Mouse (Mus musculus) kidney, adult 8-10 months (tissue): ENCODE measurements around the gene Gga1.

Experiments
- DNase-seq, 2 experiments: peaks; one replicate each; pipeline ENCODE4 v3.0.0; 2022

Gga1 gene

DNA sequence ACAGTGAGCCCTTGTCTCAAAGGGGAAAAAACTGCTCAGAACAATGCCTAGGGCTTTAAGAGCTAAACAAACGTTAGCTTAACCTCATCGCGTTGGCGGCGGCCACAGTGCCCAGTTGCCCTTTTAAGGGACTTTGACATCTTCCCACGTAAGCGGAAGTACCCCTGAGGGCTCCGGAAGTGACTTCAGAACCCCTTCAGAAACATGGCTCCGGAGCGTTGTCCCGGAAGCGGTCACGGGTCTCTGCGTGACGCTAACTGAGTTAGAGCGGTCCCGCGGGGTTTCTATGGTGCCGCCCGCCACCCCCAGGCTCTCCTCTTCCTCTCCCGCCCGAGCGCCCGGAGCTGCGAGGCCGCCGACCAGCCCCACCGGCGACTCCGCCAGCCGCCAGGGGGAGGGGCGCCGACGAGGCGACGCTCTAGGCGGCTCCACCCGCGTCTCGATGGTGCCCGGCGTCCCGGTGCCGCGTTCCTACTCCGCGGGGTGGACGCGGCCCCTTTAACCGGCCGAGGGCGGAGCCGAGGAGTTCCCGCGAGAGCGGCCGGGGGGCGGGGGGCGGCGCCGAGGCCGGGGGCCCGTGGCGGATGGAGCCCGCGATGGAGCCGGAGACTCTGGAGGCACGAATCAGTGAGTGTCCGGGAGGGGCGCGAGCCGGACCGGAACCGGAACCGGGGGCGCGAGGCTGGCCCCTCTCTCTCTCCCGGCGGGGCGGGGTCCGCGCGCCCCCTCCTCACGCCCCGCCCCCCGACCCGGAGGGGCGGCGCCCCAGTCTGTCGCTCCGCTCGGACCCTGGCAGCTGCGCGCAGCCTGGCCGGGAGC, at the start of gene Gga1:
Gene Gga1 (plus strand): TSS at position 200 of the 819 bp plus-strand sequence.
- DNase-seq: peak; percentile 96 to 97

DNA sequence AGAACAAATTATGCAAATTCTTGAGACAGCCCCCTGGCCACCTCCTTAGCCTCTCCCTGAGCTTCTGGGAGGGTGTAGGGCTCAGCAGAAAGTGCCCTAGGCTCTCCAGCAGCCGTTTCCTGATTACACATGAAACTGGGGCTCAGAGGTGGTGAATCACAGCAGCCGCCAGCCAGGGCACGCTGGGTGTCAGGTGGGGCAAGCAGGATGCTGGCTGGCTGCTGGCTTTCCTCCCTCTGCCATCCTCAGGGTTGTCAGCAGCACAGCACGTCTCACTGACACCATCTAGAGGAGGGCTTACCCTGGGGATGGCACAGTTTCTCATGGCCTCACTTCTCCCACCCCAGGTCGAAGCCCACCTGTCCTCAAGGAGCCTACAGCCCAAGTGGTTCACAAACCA, 48.7 kb upstream of the Gga1 start:
- DNase-seq: no peak

DNA sequence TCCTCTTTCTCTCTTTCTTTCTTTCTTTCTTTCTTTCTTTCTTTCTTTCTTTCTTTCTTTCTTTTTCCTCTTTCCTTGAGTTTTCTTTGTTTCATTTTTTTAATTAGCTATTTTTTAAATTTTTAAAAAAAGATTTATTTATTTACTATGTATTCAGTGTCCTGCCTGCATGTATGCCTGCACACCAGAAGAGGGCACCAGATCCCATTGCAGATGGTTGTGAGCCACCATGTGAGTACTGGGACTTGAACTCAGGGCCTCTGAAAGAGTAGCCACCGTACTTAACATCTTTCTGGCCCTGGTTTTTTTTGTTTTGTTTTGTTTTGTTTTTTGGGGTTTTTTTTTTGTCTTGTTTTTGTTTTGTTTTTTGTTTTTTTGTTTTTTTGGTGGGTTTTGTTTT, 47.4 kb upstream of the Gga1 start:
- no peak for DNase-seq

GRCm38 (mm10) chr15:78830742-78831719, 46.0 kb upstream of the Gga1 start:
- no peak for DNase-seq

- peak; percentile 54 to 72 for DNase-seq
Observed at GRCm38 (mm10) chr15:78831720-78832657, 45.0 kb upstream of the Gga1 start.

DNA sequence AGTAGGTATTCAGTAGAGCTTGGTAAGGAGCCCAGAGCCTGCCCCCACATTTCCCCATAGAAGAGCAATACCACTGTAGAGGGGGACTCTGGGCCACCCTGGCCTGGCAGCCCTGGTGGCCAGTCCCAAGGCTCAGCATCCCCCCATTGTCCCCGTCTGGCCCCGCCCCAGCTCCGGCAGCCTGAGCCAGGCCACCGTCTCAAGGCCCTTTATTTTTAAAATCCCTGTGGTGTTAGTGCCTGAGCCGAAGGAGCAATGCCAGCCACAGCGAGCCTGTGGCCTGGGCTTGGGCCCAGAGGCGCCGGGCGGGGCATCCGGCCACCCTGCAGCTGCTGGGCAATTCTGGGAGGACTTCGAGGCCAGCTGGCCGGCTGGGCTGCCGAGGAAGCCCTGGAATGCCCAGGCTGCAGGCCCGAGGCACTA, 44.3 kb upstream of the Gga1 start:
- peak; percentile 63 to 80 for DNase-seq

GRCm38 (mm10) chr15:78833582-78833981, 43.4 kb upstream of the Gga1 start:
- DNase-seq: no peak

DNA sequence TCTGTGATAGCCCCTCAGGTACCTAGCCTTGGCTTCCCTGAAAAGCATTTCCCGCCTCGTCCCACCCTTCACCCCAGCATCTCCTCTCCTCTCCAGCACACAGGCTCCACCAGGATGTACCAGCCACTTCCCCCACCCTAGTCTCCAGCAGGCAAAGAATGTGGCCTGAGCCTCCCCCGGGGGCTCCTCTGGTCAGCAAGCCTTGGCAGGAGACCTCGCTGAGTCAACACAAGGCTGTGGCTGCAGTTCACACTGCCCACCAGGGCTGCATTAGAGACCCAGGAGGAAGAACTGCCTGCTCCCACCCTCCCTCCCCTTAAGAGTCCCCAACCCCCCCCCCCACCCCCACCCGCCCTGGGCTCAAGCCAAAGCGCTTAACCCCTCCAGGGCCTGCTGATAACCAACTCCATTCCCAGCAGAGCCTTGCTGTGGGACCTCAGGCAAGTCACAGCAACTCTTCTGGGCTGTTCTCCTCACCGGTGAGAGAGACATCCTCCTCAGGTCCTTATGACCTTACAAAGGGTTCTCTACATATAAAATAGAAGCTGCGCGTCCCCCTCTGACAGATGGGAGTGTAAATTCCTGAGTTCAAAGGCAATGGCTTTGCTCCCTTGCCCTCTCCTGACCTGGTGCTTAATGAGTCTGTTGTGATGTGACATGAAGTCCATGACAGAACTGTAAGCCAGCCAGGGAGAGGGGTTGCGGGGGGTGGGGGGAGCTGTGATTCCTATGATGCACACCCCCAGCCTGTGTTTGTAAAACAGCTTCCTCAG, 42.6 kb upstream of the Gga1 start:
- DNase-seq: no peak

- DNase-seq: no peak
Observed at GRCm38 (mm10) chr15:78835200-78836085, 41.5 kb upstream of the Gga1 start.

DNA sequence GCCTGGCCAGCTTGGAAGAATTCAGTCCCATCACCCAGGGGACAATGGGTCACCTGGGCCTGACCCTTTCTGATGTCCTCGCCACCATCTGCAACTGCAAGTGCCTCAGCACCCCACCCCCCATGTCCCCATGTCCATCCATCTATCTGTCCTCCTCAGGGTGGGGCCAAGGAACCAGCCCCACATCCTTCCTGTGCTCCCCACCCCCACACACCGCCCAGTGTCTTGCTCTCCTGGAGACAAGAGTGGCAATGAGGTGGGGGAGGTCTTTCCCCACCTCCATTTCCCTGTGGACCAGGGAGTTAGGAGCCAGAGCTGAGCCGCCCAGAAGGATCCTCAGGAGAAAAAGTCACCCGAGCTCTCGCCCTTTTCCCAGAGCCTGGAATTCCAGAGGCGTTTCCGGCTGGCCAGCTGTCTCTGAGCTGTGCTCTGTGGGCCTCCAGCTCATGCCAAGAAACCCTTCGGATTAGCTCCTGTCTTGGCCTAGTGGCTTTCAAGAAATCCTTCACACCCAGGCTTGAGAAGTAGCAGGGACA, 40.8 kb upstream of the Gga1 start:
- DNase-seq: peak; percentile 68 to 76

DNA sequence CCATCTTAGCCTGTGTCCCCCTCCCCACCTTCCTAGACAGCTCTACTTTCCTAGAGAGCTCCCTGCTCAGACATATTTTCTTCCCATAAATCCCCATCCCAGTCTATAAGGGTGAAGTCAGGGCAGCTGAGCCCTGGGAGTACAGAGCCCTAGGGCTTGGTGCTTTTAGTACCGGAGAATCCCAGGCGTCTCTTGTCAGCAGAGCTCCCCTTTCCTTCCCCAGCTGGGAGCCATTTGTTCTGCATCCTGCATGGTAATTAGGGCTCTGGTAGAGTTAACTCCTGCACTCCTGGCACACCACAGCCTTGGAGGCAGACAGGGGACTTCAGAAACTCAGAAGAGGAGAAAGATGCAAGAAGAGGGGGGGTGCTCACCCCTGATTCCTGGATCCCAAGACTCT, 37.2 kb upstream of the Gga1 start:
- no peak for DNase-seq

GRCm38 (mm10) chr15:78840241-78840640, 36.7 kb upstream of the Gga1 start:
- no peak for DNase-seq

DNA sequence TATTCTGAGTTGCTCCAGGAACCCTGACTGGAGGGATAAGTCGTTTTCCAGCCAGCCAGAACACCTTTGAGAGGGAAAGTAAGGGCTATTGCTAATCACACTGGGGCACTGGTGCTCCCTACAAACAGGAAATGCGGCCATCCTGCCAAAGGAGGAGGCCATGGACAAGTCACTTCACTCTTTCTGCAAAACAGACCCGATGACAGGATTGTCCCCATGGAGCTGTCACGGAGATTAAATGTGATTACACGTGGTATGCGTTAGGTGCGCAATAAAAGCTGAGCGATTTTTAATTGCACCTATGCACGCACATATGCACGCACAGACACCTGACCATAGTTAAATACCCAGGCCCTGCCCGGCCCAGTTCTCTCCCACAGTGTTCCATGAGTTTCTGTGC, 36.2 kb upstream of the Gga1 start:
- no peak for DNase-seq

- DNase-seq: no peak
Observed at GRCm38 (mm10) chr15:78841161-78841790, 35.7 kb upstream of the Gga1 start.

DNA sequence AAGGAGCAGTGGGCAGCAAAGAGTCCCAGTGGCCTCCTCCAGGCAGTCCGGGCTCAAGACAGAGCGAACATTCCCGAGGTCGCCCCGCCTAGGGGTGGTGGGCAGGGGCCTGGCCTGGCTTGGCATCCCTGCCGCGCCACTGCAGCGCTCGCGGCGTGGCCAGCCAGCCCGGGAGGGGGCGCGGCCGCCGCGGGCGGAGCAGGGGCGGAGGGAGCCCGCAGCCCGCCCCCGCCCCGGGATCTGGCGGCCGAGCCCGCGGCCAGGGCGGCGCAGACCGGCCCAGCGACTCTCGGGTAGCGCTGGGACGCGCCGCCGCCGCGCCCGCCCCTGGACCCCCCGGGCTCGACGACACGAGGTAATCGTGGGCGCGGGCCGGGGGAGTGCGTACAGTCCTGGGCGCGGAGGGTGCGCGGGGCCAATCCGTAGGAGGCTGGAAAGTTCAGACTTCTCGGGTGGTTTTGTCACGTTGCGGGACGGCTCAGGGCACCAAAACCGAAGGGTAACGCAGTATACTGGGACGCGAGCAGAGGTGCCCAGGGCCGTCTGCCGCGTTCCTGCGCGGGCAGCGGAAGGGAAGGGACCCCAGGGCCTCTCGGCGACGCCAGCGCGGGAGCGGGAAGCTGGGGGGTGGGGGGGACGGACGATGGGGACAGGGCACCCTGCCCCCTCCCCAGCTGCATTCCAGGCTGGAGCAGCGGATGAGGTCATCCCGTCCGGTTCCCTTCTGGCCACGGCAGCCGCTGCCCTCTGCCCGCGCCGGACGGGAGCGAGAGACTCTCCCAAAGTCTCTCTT, 34.4 kb upstream of the Gga1 start, which contains the start of gene Cdc42ep1:
Gene Cdc42ep1 (plus strand): TSS at position 254 of the 793 bp plus-strand sequence.
- peak; percentile 55 to 65 for DNase-seq

- DNase-seq: no peak
Observed at GRCm38 (mm10) chr15:78843581-78844469, 33.2 kb upstream of the Gga1 start.

GRCm38 (mm10) chr15:78844791-78845190, 32.2 kb upstream of the Gga1 start:
- peak in 1 of 2 experiments; percentile 63 for DNase-seq

DNA sequence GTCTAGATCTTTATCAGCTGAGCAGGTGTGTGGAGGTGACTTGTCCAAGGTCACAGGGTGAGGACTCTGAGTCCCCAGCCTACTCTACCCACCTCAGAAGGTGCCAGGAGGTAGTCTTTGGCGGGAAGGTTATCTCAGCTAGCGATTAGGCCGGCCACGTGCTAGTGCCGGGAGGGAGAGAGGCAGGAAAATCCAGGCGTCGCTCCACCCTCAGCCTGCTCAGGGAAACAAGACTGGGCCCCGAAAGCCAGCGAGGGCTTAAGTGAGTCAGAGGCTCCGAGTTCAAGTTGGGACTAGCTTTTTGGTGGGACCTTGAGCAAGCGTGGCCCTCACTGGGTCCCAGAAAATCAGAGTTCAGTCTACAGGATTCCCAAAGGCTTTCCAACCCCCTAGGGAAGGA, 31.7 kb upstream of the Gga1 start:
- no peak for DNase-seq
